Mouse (Mus musculus): ENCODE results near the gene Adam15.

The Adam15 gene

GRCm38 (mm10) chr3:89295685-89296230, 54.0 kb downstream of the Adam15 start:
- DNase-seq = no peak

- no peak for DNase-seq
Measured at GRCm38 (mm10) chr3:89294195-89294594, 55.6 kb downstream of the Adam15 start.

- DNase-seq = no peak
Measured at GRCm38 (mm10) chr3:89293247-89293918, 56.4 kb downstream of the Adam15 start.

- no peak for DNase-seq
Measured at GRCm38 (mm10) chr3:89292303-89292702, 57.5 kb downstream of the Adam15 start.

- no peak for DNase-seq
Measured at GRCm38 (mm10) chr3:89291874-89292273, 57.9 kb downstream of the Adam15 start.

Measured in lung, postnatal 14 days (tissue).